Mouse (Mus musculus): ENCODE data around the gene Gpha2. TPM values are rescaled to one million over a fixed set of nuclear protein-coding genes. Genes with fewer than 3 reads are reported as not detected.
A peak's percentile ranks its signal among the peaks of the same experiment; 100 is the strongest.

Gpha2 gene
- polyA plus RNA-seq, 1 experiment from 2014 or later: 0.24 TPM

DNA sequence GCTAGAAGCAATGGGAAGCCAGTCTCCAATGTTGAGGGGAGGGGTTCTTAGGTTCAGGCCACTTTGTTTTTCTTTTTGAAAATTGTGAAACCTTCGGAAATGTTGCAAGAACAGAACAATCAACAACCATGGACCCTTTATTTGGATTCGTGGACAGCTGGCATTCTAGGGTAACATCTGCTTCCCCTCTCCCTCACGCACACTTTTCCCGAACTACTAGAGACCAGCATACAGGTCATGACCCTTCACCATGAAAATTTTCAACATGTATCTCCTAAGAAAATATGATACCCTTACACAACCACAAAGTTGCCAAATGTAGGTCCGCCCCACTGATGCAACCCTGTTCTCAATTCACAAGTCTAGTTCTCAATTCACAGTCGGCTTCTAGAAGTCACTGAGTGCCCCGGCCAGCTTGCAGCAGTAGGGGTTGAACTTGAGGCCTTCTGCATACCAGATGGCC is 42.5 kb downstream of the Gpha2 start:
- WGBS: 78% methylated on average over 7 of the region's 7 CpGs
- H3K4me3 ChIP-seq: no peak overlapping the region
- H3K27me3 ChIP-seq (ENCODE audit: insufficient read depth, poor library complexity, severe bottlenecking): no peaks in the 10 kb centered on the region
- H3K36me3 ChIP-seq: no peaks in the 10 kb centered on the region
- H3K4me1 ChIP-seq: peaks cover 7% of the 10 kb centered on the region
- DNase-seq (ENCODE audit: low spot score): no peak
- no peaks in the 10 kb centered on the region for H3K9me3 ChIP-seq
- H3K27ac ChIP-seq: no peak overlapping the region

GRCm38 (mm10) chr19:6269798-6270475 is 43.8 kb downstream of the Gpha2 start:
- H3K4me3 ChIP-seq: no peak overlapping the region
- DNase-seq (ENCODE audit: low spot score): no peak
- no peak overlapping the region for H3K27ac ChIP-seq
- no peaks in the 10 kb centered on the region for H3K27me3 ChIP-seq (ENCODE audit: insufficient read depth, poor library complexity, severe bottlenecking)
- H3K36me3 ChIP-seq: no peaks in the 10 kb centered on the region
- H3K4me1 ChIP-seq: peaks cover 7% of the 10 kb centered on the region
- no peaks in the 10 kb centered on the region for H3K9me3 ChIP-seq
- 86% methylated on average over 8 of the region's 8 CpGs for WGBS

DNA sequence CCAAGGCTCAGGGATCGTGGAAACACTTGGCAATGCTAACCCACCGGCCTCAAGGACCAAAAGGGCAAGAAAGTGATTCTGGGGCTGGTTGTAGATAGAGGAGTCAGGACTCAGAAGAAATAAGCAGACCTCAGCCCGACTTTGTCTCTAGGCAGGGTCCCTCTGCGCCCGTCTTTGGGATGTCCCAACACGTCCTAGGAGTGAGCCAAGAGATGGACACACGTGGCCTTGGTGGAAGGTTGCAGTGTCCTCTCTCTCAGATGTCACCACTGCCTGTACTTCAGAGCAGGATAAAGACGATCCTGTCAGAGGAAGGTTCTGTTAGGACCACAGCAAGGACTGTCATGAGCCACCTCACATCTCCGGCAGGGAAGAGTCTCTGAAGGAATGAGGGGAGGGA is 44.5 kb downstream of the Gpha2 start:
- no peaks in the 10 kb centered on the region for H3K9me3 ChIP-seq
- H3K4me3 ChIP-seq: 0 out of 2 replicates have a peak overlapping the region, but pooled peaks have one; percentile 9
- H3K36me3 ChIP-seq: no peaks in the 10 kb centered on the region
- 48% methylated on average over 9 of the region's 9 CpGs for WGBS
- H3K4me1 ChIP-seq: peaks cover 11% of the 10 kb centered on the region
- H3K27ac ChIP-seq: no peak overlapping the region; the same call in none of the 2 replicates
- DNase-seq (ENCODE audit: low spot score): no peak
- no peaks in the 10 kb centered on the region for H3K27me3 ChIP-seq (ENCODE audit: insufficient read depth, poor library complexity, severe bottlenecking)

GRCm38 (mm10) chr19:6271206-6271605 is 45.0 kb downstream of the Gpha2 start:
- DNase-seq (ENCODE audit: low spot score): no peak
- H3K36me3 ChIP-seq: no peaks in the 10 kb centered on the region
- peaks cover 16% of the 10 kb centered on the region for H3K4me1 ChIP-seq
- 0 out of 2 replicates have a peak overlapping the region, but pooled peaks have one; percentile 9 for H3K4me3 ChIP-seq
- 32% methylated on average over 8 of the region's 8 CpGs for WGBS
- no peak overlapping the region; the same call in none of the 2 replicates for H3K27ac ChIP-seq
- H3K9me3 ChIP-seq: no peaks in the 10 kb centered on the region
- H3K27me3 ChIP-seq (ENCODE audit: insufficient read depth, poor library complexity, severe bottlenecking): no peaks in the 10 kb centered on the region

DNA sequence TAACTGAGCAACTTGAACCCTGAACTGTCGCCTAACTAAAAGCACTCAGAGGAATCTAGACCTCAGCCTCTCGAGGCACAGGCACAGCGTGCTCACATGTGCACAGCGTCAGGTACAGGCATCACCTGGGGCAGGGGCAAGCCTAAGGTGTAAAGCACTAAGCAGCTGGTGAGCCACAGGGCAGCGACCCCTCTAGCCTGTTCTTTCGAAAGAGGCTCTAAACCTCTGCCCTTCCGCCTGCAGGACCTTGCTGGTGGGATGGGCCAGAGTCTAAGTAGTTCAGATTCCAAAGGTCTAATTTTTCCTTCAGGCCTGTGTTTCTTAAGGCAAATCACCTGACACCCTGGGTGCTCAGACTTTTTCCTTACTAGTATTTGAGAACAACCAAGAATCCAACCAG is 45.9 kb downstream of the Gpha2 start:
- Histone ChIP-seq H3K36me3 (no peaks in the 10 kb centered on the region), H3K9me3 (no peaks in the 10 kb centered on the region), H3K4me3 (no peak overlapping the region), H3K27ac (no peak overlapping the region), H3K4me1 (peaks cover 18% of the 10 kb centered on the region), H3K27me3 (ENCODE audit: insufficient read depth, poor library complexity, severe bottlenecking) (no peaks in the 10 kb centered on the region)
- 62% methylated on average over 7 of the region's 7 CpGs for WGBS
- DNase-seq (ENCODE audit: low spot score): no peak

- Histone ChIP-seq H3K9me3 (no peaks in the 10 kb centered on the region), H3K36me3 (no peaks in the 10 kb centered on the region), H3K4me1 (peaks cover 23% of the 10 kb centered on the region), H3K27ac (no peak overlapping the region), H3K27me3 (ENCODE audit: insufficient read depth, poor library complexity, severe bottlenecking) (no peaks in the 10 kb centered on the region), H3K4me3 (no peak overlapping the region)
- 65% methylated on average over 4 of the region's 4 CpGs for WGBS
- no peak for DNase-seq (ENCODE audit: low spot score)
Measured at GRCm38 (mm10) chr19:6272738-6273137, 46.6 kb downstream of the Gpha2 start.

DNA sequence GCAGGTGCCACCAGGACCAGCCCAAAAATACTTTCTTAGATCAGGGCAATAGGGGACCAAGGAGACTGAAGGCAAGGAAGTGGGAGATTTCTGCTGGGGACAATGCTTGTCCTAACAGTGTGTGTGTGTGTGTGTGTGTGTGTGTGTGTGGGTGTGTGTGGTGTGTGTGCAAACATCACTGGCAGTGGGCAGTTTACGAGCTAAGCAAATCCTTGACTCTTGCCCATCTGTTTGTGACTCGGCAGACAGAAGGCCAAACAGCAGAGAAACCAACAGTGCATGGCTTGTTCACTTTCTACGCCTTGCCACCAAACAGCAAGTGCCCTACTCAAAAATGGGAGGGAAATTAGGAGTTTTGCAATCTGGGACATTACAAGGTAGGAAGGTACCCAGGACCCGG is 47.4 kb downstream of the Gpha2 start:
- 80% methylated on average over 4 of the region's 4 CpGs for WGBS
- Histone ChIP-seq H3K9me3 (no peaks in the 10 kb centered on the region), H3K36me3 (no peaks in the 10 kb centered on the region), H3K27me3 (ENCODE audit: insufficient read depth, poor library complexity, severe bottlenecking) (no peaks in the 10 kb centered on the region), H3K4me1 (peaks cover 29% of the 10 kb centered on the region), H3K27ac (no peak overlapping the region), H3K4me3 (no peak overlapping the region)
- no peak for DNase-seq (ENCODE audit: low spot score)

- Histone ChIP-seq H3K36me3 (no peaks in the 10 kb centered on the region), H3K4me1 (peaks cover 34% of the 10 kb centered on the region), H3K9me3 (no peaks in the 10 kb centered on the region), H3K27ac (no peak overlapping the region), H3K4me3 (no peak overlapping the region), H3K27me3 (ENCODE audit: insufficient read depth, poor library complexity, severe bottlenecking) (no peaks in the 10 kb centered on the region)
- no peak for DNase-seq (ENCODE audit: low spot score)
- 88% methylated on average over 13 of the region's 13 CpGs for WGBS
Measured at GRCm38 (mm10) chr19:6273998-6274608, 47.9 kb downstream of the Gpha2 start.

- DNase-seq (ENCODE audit: low spot score): no peak
- H3K27me3 ChIP-seq (ENCODE audit: insufficient read depth, poor library complexity, severe bottlenecking): no peaks in the 10 kb centered on the region
- peak overlapping the region; percentile 89 for H3K4me3 ChIP-seq
- WGBS: 8% methylated on average over 15 of the region's 15 CpGs
- H3K9me3 ChIP-seq: no peaks in the 10 kb centered on the region
- peaks cover 50% of the 10 kb centered on the region for H3K4me1 ChIP-seq
- H3K36me3 ChIP-seq: peaks cover 17% of the 10 kb centered on the region
- H3K27ac ChIP-seq: peak overlapping the region; percentile 91
Measured at GRCm38 (mm10) chr19:6275740-6276389, 49.7 kb downstream of the Gpha2 start.

GRCm38 (mm10) chr19:6276426-6277421 is 50.5 kb downstream of the Gpha2 start, which contains the start of gene Ehd1:
TSS of gene Ehd1 (plus strand) at chr19:6276725.
- Histone ChIP-seq H3K27ac (peak within 1 kb of the TSS; percentile 91), H3K9me3 (no peaks in the 10 kb centered on the region), H3K4me3 (peak within 1 kb of the TSS; percentile 89), H3K27me3 (ENCODE audit: insufficient read depth, poor library complexity, severe bottlenecking) (no peaks in the 10 kb centered on the region), H3K4me1 (peaks cover 56% of the 10 kb centered on the region), H3K36me3 (peaks cover 25% of the 10 kb centered on the region)
- peak; percentile 99 for DNase-seq (ENCODE audit: low spot score)
- under 1% methylated on average over 97 of the region's 106 CpGs for WGBS

Data from heart, embryonic 10.5 days (tissue).